Mouse (Mus musculus) C2C12 (cell line): ENCODE measurements at regions not wholly inside any gene's neighbourhood (a gene's known extent, or its start where the extent isn't known, plus 50 kb on each side); places are given as distances from the start of the nearest gene placed in this dataset.

Source experiments
- H3K27me3 ChIP-seq: one replicate; pipeline ENCODE4 v1.6.1; 2011; ENCODE audit not compliant: control insufficient read depth, insufficient read depth, insufficient read length
- H3K36me3 ChIP-seq: one replicate; pipeline ENCODE4 v1.6.1; 2011; ENCODE audit not compliant: control insufficient read depth, insufficient read depth
- H3K4me3 ChIP-seq: one replicate; pipeline ENCODE4 v1.5.1; 2011; ENCODE audit warnings: mild to moderate bottlenecking, control low read depth; ENCODE audit not compliant: poor library complexity, insufficient read depth, severe bottlenecking
- H3K79me2 ChIP-seq: one replicate; pipeline ENCODE4 v1.6.1; 2011; ENCODE audit not compliant: control insufficient read depth, insufficient read depth
- H3K79me3 ChIP-seq: one replicate; pipeline ENCODE4 v1.6.1; 2011; ENCODE audit warnings: low read depth, control low read depth
- H3ac ChIP-seq: one replicate; pipeline ENCODE3; 2011; ENCODE audit warnings: low read depth; ENCODE audit not compliant: control insufficient read depth, insufficient read length
- CEBPB ChIP-seq: IDR thresholded peaks from one replicate; pipeline ENCODE4 v1.6.1; 2011; ENCODE audit warnings: low read depth, mild to moderate bottlenecking, control low read depth, moderate library complexity
- CTCF ChIP-seq: IDR thresholded peaks from one replicate; pipeline ENCODE4 v1.5.1; 2011; ENCODE audit not compliant: control insufficient read depth, insufficient read depth, insufficient read length
- FOSL1 ChIP-seq: IDR thresholded peaks from one replicate; pipeline ENCODE4 v1.8.0; 2011; ENCODE audit warnings: mild to moderate bottlenecking, low read length; ENCODE audit not compliant: poor library complexity, insufficient read depth, severe bottlenecking
- MAX ChIP-seq: IDR thresholded peaks from one replicate; pipeline ENCODE4 v1.6.1; 2011; ENCODE audit warnings: mild to moderate bottlenecking, control low read depth
- MYOD1 ChIP-seq: IDR thresholded peaks from one replicate; pipeline ENCODE4 v1.6.1; 2011; ENCODE audit warnings: low read depth; ENCODE audit not compliant: control insufficient read depth, insufficient read length
- MYOG ChIP-seq: IDR thresholded peaks from one replicate; pipeline ENCODE4 v1.6.1; 2011; ENCODE audit not compliant: control insufficient read depth, insufficient read length; ENCODE audit errors: extremely low read depth
- USF1 ChIP-seq: IDR thresholded peaks from one replicate; pipeline ENCODE4 v1.6.1; 2011; ENCODE audit warnings: low read depth, mild to moderate bottlenecking, control low read depth, moderate library complexity

- Histone ChIP-seq H3K27me3 (no peaks in the 10 kb centered on the region), H3K79me3 (no peaks in the 10 kb centered on the region), H3K36me3 (no peaks in the 10 kb centered on the region), H3ac (no peak overlapping the region), H3K4me3 (no peak overlapping the region), H3K79me2 (no peaks in the 10 kb centered on the region)
- no peak for TF ChIP-seq CEBPB
- no peak for TF ChIP-seq CTCF
- TF ChIP-seq MAX = no peak
- TF ChIP-seq FOSL1 = no peak
Observed at GRCm38 (mm10) chr9:61670986-61671385, 243.4 kb downstream of the Rplp1 start.

- no peaks in the 10 kb centered on the region for H3K36me3 ChIP-seq
- TF ChIP-seq FOSL1 (peak; percentile 44), MAX (no peak), CTCF (no peak), MYOD1 (no peak), MYOG (no peak)
- H3K79me3 ChIP-seq = no peaks in the 10 kb centered on the region
Observed at GRCm38 (mm10) chr9:61669729-61670520, 244.4 kb downstream of the Rplp1 start.

GRCm38 (mm10) chr9:61668723-61669122, 245.6 kb downstream of the Rplp1 start:
- Histone ChIP-seq H3K79me3 (no peaks in the 10 kb centered on the region), H3K27me3 (no peaks in the 10 kb centered on the region), H3K79me2 (no peaks in the 10 kb centered on the region), H3K4me3 (no peak overlapping the region), H3ac (no peak overlapping the region), H3K36me3 (no peaks in the 10 kb centered on the region)
- TF ChIP-seq USF1 (no peak), CEBPB (no peak), MYOD1 (no peak), MYOG (no peak), MAX (no peak), CTCF (no peak)

More at GRCm38 (mm10) chr9:61669729-61670520, 244.4 kb downstream of the Rplp1 start:
- Histone ChIP-seq H3K4me3 (no peak overlapping the region), H3K27me3 (no peaks in the 10 kb centered on the region), H3ac (no peak overlapping the region), H3K79me2 (no peaks in the 10 kb centered on the region)

DNA sequence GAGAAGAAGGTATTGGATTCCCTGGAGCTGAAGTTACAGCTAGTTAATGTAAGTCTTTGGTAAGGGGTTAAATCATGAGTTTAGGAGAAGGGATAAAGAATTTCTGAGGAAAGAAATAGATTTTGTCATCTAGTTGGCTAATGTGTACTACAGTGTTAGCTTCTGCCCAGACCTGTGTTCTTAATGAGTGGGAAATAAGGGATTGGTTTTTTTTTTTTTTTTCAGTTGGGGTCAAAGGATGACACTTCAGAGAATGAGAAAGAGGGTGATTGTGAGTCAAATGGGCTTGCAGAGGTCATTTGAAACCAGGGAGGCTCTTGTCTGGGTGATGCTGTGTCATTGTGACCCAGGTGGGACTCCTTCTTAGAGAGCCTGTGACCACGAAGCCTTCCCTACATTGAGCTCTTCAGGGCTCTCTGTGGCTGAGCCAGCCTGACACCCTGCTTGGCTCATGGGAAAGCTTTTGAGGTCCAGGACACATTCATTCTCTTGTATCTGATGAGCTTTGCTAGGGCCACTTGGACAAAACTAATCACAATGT, 246.1 kb downstream of the Rplp1 start:
- Histone ChIP-seq H3K36me3 (no peaks in the 10 kb centered on the region), H3ac (no peak overlapping the region), H3K4me3 (no peak overlapping the region), H3K27me3 (no peaks in the 10 kb centered on the region), H3K79me3 (no peaks in the 10 kb centered on the region), H3K79me2 (no peaks in the 10 kb centered on the region)
- TF ChIP-seq MYOD1 (no peak), FOSL1 (no peak)

DNA sequence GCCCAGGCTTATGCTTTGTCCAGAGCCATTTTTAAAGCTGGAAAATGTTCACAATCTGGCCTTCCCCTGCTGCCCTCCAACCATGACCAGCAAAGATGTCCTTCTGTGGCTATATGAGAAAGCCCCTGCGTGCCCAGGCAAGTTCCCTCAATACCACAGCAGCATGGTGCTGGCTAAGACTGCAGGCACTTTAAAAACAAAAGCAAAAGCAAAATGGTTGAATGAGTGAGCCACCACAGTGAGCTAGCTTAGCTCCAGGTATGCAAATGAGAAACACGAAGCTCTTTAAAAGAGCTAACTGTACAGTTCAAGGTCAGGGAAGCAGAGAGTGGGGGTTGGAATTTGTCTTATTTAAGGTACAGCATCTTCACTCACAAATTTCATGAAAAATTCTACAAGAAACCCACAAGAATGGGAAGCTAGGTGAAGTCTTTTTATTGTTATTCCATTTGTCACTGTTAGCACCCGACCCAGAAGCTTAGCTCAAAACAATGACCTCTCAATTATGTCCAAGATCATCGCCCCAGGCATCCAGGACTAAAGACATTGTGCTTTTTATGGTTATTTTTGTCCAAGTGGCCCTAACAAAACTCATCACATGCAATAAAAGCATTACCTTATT, 246.8 kb downstream of the Rplp1 start:
- Histone ChIP-seq H3K79me3 (no peaks in the 10 kb centered on the region), H3K4me3 (no peak overlapping the region), H3K27me3 (no peaks in the 10 kb centered on the region), H3K79me2 (no peaks in the 10 kb centered on the region), H3ac (no peak overlapping the region), H3K36me3 (no peaks in the 10 kb centered on the region)
- no peak for TF ChIP-seq USF1
- TF ChIP-seq MYOG = no peak

GRCm38 (mm10) chr9:61666761-61667332, 247.5 kb downstream of the Rplp1 start:
- TF ChIP-seq FOSL1 (no peak), MYOG (no peak), MAX (no peak), USF1 (no peak)
- Histone ChIP-seq H3K36me3 (no peaks in the 10 kb centered on the region), H3K4me3 (no peak overlapping the region), H3ac (no peak overlapping the region), H3K79me3 (no peaks in the 10 kb centered on the region), H3K79me2 (no peaks in the 10 kb centered on the region), H3K27me3 (no peaks in the 10 kb centered on the region)
